Mouse (Mus musculus) liver, embryonic 15.5 days (tissue): Measurements from ENCODE around the gene Dpf2. TPM values are rescaled to one million over a fixed set of nuclear protein-coding genes. Genes with fewer than 3 reads are reported as not detected.

Experiments
- ATAC-seq: fragments of 200-750 bp; cut with Nextera tagmentation; 2 replicates; pipeline ENCODE4 v1.8.0; 2017; ENCODE audit warnings: moderate number of reproducible peaks, mild to moderate bottlenecking, moderate library complexity; ENCODE audit not compliant: insufficient read depth
- H3K27ac ChIP-seq: fragments of 300-500 bp; sonication (generic); replicated peaks from 2 replicates; pipeline ENCODE4 v1.5.1; 2015; ENCODE audit warnings: mild to moderate bottlenecking, inconsistent platforms
- H3K27me3 ChIP-seq: fragments of 300-500 bp; sonication (generic); 2 replicates; pipeline ENCODE4 v1.6.1; 2015; ENCODE audit warnings: mild to moderate bottlenecking, inconsistent platforms
- H3K36me3 ChIP-seq: fragments of 300-500 bp; sonication (generic); replicated peaks from 2 replicates; pipeline ENCODE4 v1.6.1; 2015; ENCODE audit warnings: moderate library complexity, mild to moderate bottlenecking, inconsistent platforms
- H3K4me1 ChIP-seq: fragments of 300-500 bp; sonication (generic); replicated peaks from 2 replicates; pipeline ENCODE4 v1.6.1; 2015; ENCODE audit warnings: inconsistent platforms
- H3K4me2 ChIP-seq: fragments of 300-500 bp; sonication (generic); 2 replicates; pipeline ENCODE4 v1.6.1; 2015; ENCODE audit warnings: moderate library complexity, mild to moderate bottlenecking, inconsistent platforms
- H3K4me3 ChIP-seq: fragments of 300-500 bp; sonication (generic); replicated peaks from 2 replicates; pipeline ENCODE4 v1.5.1; 2015; ENCODE audit warnings: mild to moderate bottlenecking, inconsistent platforms
- H3K9ac ChIP-seq: fragments of 300-500 bp; sonication (generic); 2 replicates; pipeline ENCODE4 v1.6.1; 2015; ENCODE audit warnings: moderate library complexity, mild to moderate bottlenecking, inconsistent platforms
- H3K9me3 ChIP-seq: fragments of 300-500 bp; sonication (generic); replicated peaks from 2 replicates; pipeline ENCODE4 v1.6.1; 2016; ENCODE audit warnings: inconsistent platforms
- WGBS: fragments of 180-500 bp; shearing (Covaris S2); methylation state at CpG from one replicate; pipeline ENCODE4 v1.1.7; 2015; ENCODE audit warnings: mixed read lengths; ENCODE audit not compliant: insufficient replicate concordance; 5-methylcytosine and 5-hydroxymethylcytosine counted together
- polyA plus RNA-seq: library from polyadenylated mRNA; unstranded; fragments of >200 nt; fragmentation: Nextera tagmentation; extraction: Ambion mirVana; gene quantifications from 2 replicates; pipeline ENCODE4 v1.2.1, GENCODE M21; 2015

Dpf2 gene
- polyA plus RNA-seq, 1 experiment from 2014 or later = 52.7 TPM

- no peak for ATAC-seq
Measured at GRCm38 (mm10) chr19:5935691-5936090, 22.9 kb upstream of the Dpf2 start.

DNA sequence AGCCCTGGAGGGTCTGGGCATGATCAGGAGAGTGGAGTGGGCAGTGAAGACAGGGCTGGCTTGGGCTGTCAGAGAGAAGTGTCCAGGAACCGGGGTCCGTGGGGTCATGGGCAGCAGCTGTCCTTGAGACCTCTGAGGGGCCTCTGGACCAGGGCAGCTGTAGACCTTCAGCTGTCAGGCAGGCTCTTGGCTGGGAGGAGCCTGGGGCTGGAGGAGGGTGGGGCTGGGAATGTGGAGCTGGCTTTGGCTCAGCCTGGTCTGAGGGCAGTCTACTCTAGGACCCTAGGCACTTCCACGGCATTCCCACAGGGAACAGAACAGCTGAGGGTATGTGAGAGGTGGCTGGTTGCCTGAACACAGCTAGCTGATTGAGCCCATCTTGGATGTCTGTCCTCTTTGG is 22.5 kb upstream of the Dpf2 start:
- Histone ChIP-seq H3K4me2 (no peak overlapping the region), H3K27ac (no peak overlapping the region), H3K4me3 (no peak overlapping the region), H3K36me3 (peaks cover 12% of the 10 kb centered on the region), H3K9me3 (no peaks in the 10 kb centered on the region), H3K9ac (no peak overlapping the region), H3K27me3 (peaks cover 17% of the 10 kb centered on the region), H3K4me1 (peaks cover 40% of the 10 kb centered on the region)
- ATAC-seq = no peak
- WGBS = 45% methylated on average over 3 of the region's 3 CpGs

More at GRCm38 (mm10) chr19:5935691-5936090, 22.9 kb upstream of the Dpf2 start:
- Histone ChIP-seq H3K36me3 (peaks cover 17% of the 10 kb centered on the region), H3K9me3 (no peaks in the 10 kb centered on the region), H3K27ac (no peak overlapping the region), H3K27me3 (peaks cover 17% of the 10 kb centered on the region), H3K4me3 (no peak overlapping the region), H3K4me2 (no peak overlapping the region), H3K4me1 (peaks cover 43% of the 10 kb centered on the region), H3K9ac (no peak overlapping the region)
- 51% methylated on average over 5 of the region's 5 CpGs for WGBS

- H3K4me3 ChIP-seq = no peak overlapping the region
- no peaks in the 10 kb centered on the region for H3K36me3 ChIP-seq
- H3K4me1 ChIP-seq = peaks cover 25% of the 10 kb centered on the region
- H3K27me3 ChIP-seq = peaks cover 39% of the 10 kb centered on the region
- no peak overlapping the region for H3K4me2 ChIP-seq
- no peak overlapping the region for H3K27ac ChIP-seq
- H3K9me3 ChIP-seq = no peaks in the 10 kb centered on the region
- peak; percentile 41; the same call in 1 of the 2 replicates for ATAC-seq
- H3K9ac ChIP-seq = no peak overlapping the region
- 39% methylated on average over 14 of the region's 14 CpGs for WGBS
Measured at GRCm38 (mm10) chr19:5929634-5930596, 17.1 kb upstream of the Dpf2 start.

DNA sequence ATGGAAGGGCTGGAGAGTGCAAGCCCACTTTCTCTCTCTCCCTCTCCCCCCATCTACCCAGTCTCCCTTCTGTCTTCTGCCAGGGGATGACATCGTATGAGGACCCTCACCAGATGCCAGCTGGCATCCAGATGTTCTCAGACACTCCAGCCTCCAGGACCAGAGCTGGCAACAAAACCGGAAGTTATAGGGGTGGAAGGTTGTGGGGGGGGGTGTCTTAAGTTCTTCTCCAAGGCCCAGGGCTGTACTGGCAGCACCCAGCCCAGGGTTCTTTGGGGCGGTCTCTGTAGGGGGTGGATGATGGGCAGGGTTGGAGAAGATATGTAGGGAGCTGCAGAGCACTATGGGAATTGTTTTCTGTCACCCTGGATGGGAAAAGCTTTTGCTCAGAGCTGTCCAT is 15.7 kb upstream of the Dpf2 start:
- Histone ChIP-seq H3K4me1 (peaks cover 38% of the 10 kb centered on the region), H3K4me2 (no peak overlapping the region), H3K36me3 (no peaks in the 10 kb centered on the region), H3K27ac (no peak overlapping the region), H3K4me3 (no peak overlapping the region), H3K27me3 (peaks cover 28% of the 10 kb centered on the region), H3K9me3 (no peaks in the 10 kb centered on the region), H3K9ac (no peak overlapping the region)
- no peak for ATAC-seq
- WGBS = 50% methylated on average over 3 of the region's 3 CpGs

DNA sequence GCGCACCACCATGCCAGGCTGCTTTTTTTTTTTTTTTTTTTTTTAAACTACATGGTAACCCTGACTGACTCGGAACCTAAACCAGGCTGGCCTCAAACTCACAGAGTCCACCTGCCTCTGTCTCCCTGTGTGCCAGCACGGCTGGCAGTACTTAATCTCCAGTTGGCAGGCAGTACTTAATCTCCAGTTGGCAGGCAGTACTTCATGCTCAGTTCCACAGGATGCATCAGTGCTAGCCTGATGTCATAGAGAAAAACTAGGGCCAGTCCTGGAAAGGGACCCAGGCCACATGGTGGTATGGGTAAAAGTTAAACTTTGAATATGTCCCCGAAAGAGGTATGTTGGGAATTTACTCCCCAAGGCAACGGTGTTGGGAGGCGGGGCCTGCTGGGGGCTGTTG is 15.3 kb upstream of the Dpf2 start:
- H3K4me2 ChIP-seq = no peak overlapping the region
- no peaks in the 10 kb centered on the region for H3K9me3 ChIP-seq
- 63% methylated on average over 6 of the region's 6 CpGs for WGBS
- peaks cover 28% of the 10 kb centered on the region for H3K27me3 ChIP-seq
- no peak for ATAC-seq
- H3K27ac ChIP-seq = no peak overlapping the region
- peaks cover 43% of the 10 kb centered on the region for H3K4me1 ChIP-seq
- H3K4me3 ChIP-seq = no peak overlapping the region
- no peaks in the 10 kb centered on the region for H3K36me3 ChIP-seq
- no peak overlapping the region for H3K9ac ChIP-seq

DNA sequence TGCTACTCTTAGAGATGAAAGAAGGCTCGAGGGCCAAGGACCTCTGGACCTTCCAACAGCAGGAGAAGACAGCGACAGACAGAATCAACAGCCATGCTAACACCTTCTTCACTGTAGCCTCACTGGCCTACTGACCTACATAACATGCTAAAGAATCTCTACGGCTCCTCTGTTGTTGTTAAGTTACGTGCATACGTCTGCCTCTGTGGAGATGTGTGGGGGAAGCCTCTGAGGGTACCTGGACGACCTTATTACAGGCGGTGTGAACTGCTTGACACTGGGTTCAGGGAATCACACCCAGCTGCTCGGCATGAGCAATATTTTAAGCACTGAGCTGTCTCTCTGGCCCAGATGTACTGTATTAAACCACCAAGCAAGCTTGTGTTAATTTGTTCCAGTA is 14.7 kb upstream of the Dpf2 start:
- 63% methylated on average over 8 of the region's 8 CpGs for WGBS
- Histone ChIP-seq H3K36me3 (no peaks in the 10 kb centered on the region), H3K9me3 (no peaks in the 10 kb centered on the region), H3K27ac (no peak overlapping the region), H3K9ac (no peak overlapping the region), H3K4me3 (no peak overlapping the region), H3K4me1 (peaks cover 49% of the 10 kb centered on the region), H3K4me2 (no peak overlapping the region), H3K27me3 (peaks cover 28% of the 10 kb centered on the region)
- ATAC-seq = no peak

DNA sequence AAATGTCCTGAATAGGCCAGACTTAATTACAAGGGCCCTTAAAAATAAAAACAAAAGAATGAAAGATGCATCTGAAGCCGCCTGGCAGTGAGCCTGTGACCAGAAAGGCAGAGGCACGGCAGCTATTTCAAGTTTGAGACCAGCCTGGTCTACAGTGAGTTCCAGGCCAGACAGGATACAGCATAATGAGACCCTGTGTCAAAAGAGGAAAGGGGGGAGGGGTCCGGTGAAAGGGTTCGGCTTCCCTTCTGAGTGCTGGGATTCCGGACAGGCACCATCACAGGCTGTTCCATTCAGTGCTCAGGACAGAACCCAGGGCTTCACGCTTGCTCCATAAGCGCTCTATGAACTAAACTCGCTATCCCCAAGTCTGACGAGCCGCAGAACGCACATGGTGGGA is 14.2 kb upstream of the Dpf2 start:
- H3K4me1 ChIP-seq = peaks cover 54% of the 10 kb centered on the region
- no peak for ATAC-seq
- H3K9ac ChIP-seq = no peak overlapping the region
- no peaks in the 10 kb centered on the region for H3K36me3 ChIP-seq
- no peak overlapping the region for H3K27ac ChIP-seq
- H3K27me3 ChIP-seq = peaks cover 26% of the 10 kb centered on the region
- no peaks in the 10 kb centered on the region for H3K9me3 ChIP-seq
- 68% methylated on average over 11 of the region's 11 CpGs for WGBS
- H3K4me3 ChIP-seq = no peak overlapping the region
- H3K4me2 ChIP-seq = no peak overlapping the region

- Histone ChIP-seq H3K4me2 (peak overlapping the region; percentile 87), H3K36me3 (no peaks in the 10 kb centered on the region), H3K9me3 (no peaks in the 10 kb centered on the region), H3K27ac (0 out of 2 replicates have a peak overlapping the region, but pooled peaks have one; percentile 35), H3K4me3 (peak overlapping the region; percentile 58), H3K27me3 (peaks cover 23% of the 10 kb centered on the region), H3K4me1 (peaks cover 67% of the 10 kb centered on the region), H3K9ac (no peak overlapping the region)
- no peak for ATAC-seq
- WGBS = 31% methylated on average over 11 of the region's 11 CpGs
Measured at GRCm38 (mm10) chr19:5925311-5925855, 12.6 kb upstream of the Dpf2 start.

GRCm38 (mm10) chr19:5924713-5925093 is 11.9 kb upstream of the Dpf2 start, which contains the start of gene Cdc42ep2:
TSS of gene Cdc42ep2 (minus strand) at chr19:5924816.
- H3K36me3 ChIP-seq = no peaks in the 10 kb centered on the region
- WGBS = 0% methylated on average over 18 of the region's 18 CpGs
- H3K27ac ChIP-seq = peak within 1 kb of the TSS; percentile 58
- peaks cover 66% of the 10 kb centered on the region for H3K4me1 ChIP-seq
- H3K4me3 ChIP-seq = peak within 1 kb of the TSS; percentile 58
- peak within 1 kb of the TSS; percentile 42 for H3K9ac ChIP-seq
- no peaks in the 10 kb centered on the region for H3K9me3 ChIP-seq
- peak; percentile 82 for ATAC-seq
- peaks cover 23% of the 10 kb centered on the region for H3K27me3 ChIP-seq
- peak within 1 kb of the TSS; percentile 87 for H3K4me2 ChIP-seq

- H3K27me3 ChIP-seq = peaks cover 23% of the 10 kb centered on the region
- H3K4me3 ChIP-seq = peak overlapping the region; percentile 58
- no peaks in the 10 kb centered on the region for H3K9me3 ChIP-seq
- peak overlapping the region; percentile 87 for H3K4me2 ChIP-seq
- H3K4me1 ChIP-seq = peaks cover 60% of the 10 kb centered on the region
- H3K27ac ChIP-seq = peak overlapping the region; percentile 58
- no peaks in the 10 kb centered on the region for H3K36me3 ChIP-seq
- WGBS = under 1% methylated on average over 38 of the region's 38 CpGs
- H3K9ac ChIP-seq = peak overlapping the region; percentile 42
- ATAC-seq = peak; percentile 21
Measured at GRCm38 (mm10) chr19:5923990-5924712, 11.3 kb upstream of the Dpf2 start.

DNA sequence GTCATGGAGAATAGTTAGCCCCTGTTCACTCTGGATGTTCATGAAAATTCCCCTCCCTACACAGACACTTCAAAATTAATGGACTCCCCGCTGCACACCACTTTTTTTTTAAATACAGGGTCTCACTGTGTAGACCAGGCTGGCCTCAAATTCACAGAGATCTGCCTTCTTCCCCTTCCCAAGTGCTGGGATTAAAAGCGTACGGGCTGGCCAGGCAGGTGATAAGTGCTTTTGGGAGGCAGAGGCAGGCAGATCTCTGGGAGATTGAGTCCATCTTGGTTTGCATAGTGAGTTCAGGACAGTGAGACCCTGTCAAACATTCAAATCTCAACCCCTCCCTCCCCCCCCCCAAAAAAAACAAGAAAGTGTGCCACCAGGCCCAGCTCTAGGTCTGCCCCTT is 10.2 kb upstream of the Dpf2 start:
- peak overlapping the region; percentile 39 for H3K9ac ChIP-seq
- ATAC-seq = no peak
- peaks cover 51% of the 10 kb centered on the region for H3K4me1 ChIP-seq
- H3K4me3 ChIP-seq = peak overlapping the region; percentile 24
- H3K4me2 ChIP-seq = peak overlapping the region; percentile 68
- peaks cover 23% of the 10 kb centered on the region for H3K27me3 ChIP-seq
- H3K9me3 ChIP-seq = no peaks in the 10 kb centered on the region
- WGBS = 73% methylated on average over 3 of the region's 3 CpGs
- peak overlapping the region; percentile 87 for H3K27ac ChIP-seq
- peaks cover 2% of the 10 kb centered on the region; the same call in 1 of the 2 replicates for H3K36me3 ChIP-seq
